Mouse (Mus musculus) skeletal muscle tissue, postnatal 0 days (tissue): ENCODE results near the gene Nhlh2. TPM values are rescaled to one million over a fixed set of nuclear protein-coding genes. Genes with fewer than 3 reads are reported as not detected.

Experiments used
- polyA plus RNA-seq: library from polyadenylated mRNA; unstranded; fragments of >200 nt; fragmentation: Nextera tagmentation; extraction: Ambion mirVana; gene quantifications from 2 replicates; pipeline ENCODE4 v1.2.1, GENCODE M21; 2015

Gene Nhlh2
- polyA plus RNA-seq, result not detected in 2 replicates

DNA sequence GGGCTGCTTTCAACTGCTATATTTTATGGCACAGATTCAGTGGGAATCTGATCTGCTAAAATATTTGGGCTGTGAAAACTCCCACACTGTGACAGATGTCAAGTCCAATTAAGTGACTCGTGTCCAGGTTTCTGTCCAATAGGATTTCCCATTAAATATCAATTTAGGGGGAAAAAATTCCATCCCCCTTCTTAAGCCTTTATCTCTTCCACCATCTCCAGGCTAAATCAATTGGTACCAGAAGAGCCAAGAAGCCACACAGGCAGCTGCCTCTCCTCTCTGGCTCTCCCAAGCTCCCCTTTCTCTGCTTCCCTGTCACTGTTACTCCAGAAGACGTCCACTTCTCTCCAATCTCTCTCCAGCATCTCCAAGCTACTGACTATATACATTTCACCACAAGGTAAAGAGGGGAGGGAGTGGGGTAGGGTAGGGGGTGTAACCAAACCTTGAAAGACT, at the start of gene Nhlh2:
Gene Nhlh2 (plus strand): TSS at position 151 of the 456 bp plus-strand sequence.

Other genes starting within 250 kb of the Nhlh2 start
- 0.15 and 0.41 TPM in 2 replicates for gene Mab21l3, start 161.1 kb upstream of the Nhlh2 start, polyA plus RNA-seq
- gene Slc22a15, start 85.6 kb upstream of the Nhlh2 start, polyA plus RNA-seq, result 1.7 and 2.1 TPM in 2 replicates
- gene Casq2, start 76.3 kb downstream of the Nhlh2 start, polyA plus RNA-seq, result 952 and 1,007 TPM in 2 replicates
- gene Vangl1, start 194.6 kb downstream of the Nhlh2 start, polyA plus RNA-seq, result 6.6 and 7.3 TPM in 2 replicates